Mouse (Mus musculus) liver, postnatal 0 days (tissue): ENCODE measurements around the gene Mesp2.

Experiments
- CTCF ChIP-seq: sonication (generic); IDR thresholded peaks from 2 replicates; pipeline ENCODE4 v1.5.1; 2016; ENCODE audit warnings: antibody characterized with exemption, low read depth
- EP300 ChIP-seq: IDR thresholded peaks from 2 replicates; pipeline ENCODE4 v1.6.1; 2016; ENCODE audit warnings: antibody characterized with exemption, low read depth, mild to moderate bottlenecking

- no peak for TF ChIP-seq CTCF
- no peak for TF ChIP-seq EP300
Observed at GRCm38 (mm10) chr7:79858202-79858934, 47.8 kb downstream of the Mesp2 start.
